Mouse (Mus musculus) CD4-positive, CD25-positive, alpha-beta regulatory T cell, adult 2 months (primary cell): ENCODE results near the gene Npcd.

ENCODE experiments used
- DNase-seq: peaks from one replicate; pipeline ENCODE4 v3.0.0-alpha.2; 2012; ENCODE audit warnings: low read depth, low spot score

Gene Npcd

GRCm38 (mm10) chr15:79803533-79804351 lies 30.3 kb downstream of the Npcd start:
- peak; percentile 53 for DNase-seq

DNA sequence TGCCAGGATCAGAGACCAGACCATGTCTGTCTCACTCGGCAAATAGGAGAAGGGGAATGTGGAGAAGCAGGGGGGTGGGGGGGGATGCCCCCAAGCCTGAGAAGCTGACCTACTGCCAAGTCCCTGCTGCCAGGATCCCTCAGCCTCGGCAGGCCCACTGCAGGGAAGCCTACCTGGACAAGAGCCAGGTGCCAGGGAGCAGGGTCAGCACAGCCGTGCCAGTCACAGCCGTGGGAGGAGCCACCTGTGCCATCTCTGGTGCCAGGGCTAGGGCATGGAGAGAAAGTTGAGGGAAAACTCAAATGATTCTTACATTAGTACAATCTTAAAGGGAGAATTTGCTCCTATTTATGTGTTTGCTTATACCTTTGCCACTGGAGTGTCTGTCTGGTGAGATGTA lies 31.7 kb downstream of the Npcd start:
- no peak for DNase-seq

DNA sequence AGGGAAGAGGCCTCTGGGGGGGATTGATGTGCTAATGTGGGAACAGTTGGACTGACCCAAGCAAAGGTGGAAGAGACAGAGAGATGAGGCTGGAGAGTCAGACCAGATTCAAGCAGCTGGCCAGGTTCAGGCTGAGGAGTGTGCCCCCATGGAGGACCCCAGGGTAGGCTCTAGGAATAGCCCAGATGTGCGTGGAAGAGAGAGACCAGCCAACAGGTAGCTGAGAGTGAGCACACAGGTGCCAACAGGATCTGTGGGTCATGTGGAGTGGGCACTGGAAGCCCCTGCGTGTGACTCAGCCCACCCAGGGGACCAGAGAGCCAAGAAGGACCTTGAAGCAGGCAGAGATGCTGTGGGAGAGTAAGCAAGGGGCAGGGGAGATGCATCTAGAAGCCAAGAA lies 32.4 kb downstream of the Npcd start:
- no peak for DNase-seq

GRCm38 (mm10) chr15:79800701-79801100 lies 33.3 kb downstream of the Npcd start:
- DNase-seq, result no peak

- DNase-seq, result no peak
Observed at GRCm38 (mm10) chr15:79798591-79798990, 35.4 kb downstream of the Npcd start.

GRCm38 (mm10) chr15:79797680-79798079 lies 36.4 kb downstream of the Npcd start:
- DNase-seq, result no peak

DNA sequence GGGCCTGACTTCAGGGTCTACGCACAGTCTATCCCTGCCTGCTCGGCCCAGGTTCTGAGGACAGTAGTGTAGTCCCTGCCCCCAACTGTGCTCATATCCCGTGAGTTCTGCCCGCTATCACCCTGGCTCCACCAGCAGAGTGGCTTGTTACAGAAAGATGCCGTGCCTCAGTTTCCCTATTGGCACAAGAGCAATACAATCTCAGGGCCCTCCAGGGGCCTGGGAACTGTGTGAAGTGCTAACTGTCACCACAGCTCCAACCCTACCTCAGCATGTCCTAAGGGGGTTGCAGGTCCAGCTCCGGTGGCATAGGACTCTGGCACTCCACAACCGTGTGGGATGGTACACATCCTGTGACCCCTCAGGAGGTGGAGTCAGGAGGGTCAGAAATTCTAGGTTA lies 36.9 kb downstream of the Npcd start:
- DNase-seq, result no peak

DNA sequence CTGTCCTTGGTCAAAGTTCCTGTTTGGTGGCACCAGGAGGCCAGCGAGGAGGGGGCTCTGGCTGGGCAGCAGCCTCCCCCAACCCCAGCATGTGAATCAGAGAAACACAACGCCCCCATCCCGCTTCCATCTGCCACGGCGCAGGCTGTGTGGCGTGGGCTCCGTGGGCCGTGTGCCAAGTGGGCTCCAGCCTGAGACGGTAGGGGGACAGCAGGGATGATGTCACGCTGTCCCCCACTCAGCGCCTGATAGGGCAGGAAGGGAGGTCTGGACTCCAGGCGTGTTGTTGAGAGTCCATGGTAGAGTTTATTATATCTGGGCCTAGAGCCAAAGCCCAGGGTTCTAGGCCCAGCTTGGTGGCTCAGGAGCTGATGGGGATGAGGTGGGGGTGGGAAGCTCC lies 37.8 kb downstream of the Npcd start:
- no peak for DNase-seq

DNA sequence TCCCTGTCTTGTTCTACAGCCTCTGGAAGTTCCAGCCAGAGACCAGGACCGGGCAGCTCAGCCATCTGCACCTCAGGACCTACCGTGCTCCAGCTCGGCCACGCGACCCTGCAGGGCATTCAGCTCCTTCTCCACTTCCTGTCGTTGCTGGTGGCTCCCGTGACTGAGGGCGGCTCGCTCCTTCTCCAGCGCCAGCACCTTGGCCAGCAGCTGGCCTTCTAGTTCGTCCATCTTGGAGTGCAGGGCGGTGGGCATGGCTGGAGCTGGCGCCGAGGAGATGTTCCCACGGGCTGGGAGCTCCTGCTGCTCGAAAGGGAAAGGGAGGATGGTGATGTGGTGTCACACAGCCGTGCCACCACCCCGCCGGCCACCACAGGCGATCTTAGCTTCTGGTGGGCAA lies 39.9 kb downstream of the Npcd start:
- no peak for DNase-seq

DNA sequence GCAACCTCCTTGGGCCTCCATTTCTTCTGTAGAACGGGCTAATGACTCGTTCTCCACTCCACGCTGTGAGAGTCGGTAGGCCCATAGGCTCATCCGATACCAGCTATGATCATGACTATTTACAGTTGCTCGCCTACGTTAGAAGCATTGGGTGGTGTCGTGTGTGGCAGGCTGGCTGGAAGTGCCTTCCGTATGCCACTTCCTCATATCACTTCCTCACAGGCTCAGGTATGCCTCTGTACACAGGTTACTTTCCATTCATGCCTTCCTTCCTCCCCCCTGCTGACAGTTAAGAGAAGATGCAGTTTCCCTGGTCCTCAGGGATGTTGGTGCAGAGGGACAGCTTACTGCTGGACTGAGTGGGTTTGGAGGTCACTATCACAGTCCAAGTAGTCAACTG lies 41.0 kb downstream of the Npcd start:
- no peak for DNase-seq

GRCm38 (mm10) chr15:79792455-79792854 lies 41.6 kb downstream of the Npcd start:
- DNase-seq, result no peak

GRCm38 (mm10) chr15:79791502-79791901 lies 42.5 kb downstream of the Npcd start:
- DNase-seq, result peak; percentile 75

- no peak for DNase-seq
Observed at GRCm38 (mm10) chr15:79790905-79791304, 43.1 kb downstream of the Npcd start.

DNA sequence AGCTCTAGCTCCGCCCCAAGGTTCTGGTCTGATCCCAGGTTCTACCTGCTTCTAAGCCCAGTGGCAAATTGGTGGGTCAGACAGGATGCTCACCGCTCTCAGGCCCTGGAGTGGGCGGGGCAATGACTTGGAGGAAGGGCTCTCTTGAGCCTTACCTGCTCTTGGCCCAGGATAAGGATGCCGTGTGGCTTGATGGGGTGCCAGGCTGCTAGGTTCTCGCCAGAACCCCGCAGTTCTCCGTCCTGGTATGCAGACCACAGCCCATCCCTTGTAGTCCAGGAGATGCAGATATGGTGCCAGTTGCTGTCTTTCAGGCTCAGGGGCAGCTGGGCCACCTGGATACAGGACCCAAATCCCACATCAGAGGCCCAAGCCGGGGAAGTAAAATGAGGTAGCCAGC lies 43.9 kb downstream of the Npcd start:
- DNase-seq, result no peak

DNA sequence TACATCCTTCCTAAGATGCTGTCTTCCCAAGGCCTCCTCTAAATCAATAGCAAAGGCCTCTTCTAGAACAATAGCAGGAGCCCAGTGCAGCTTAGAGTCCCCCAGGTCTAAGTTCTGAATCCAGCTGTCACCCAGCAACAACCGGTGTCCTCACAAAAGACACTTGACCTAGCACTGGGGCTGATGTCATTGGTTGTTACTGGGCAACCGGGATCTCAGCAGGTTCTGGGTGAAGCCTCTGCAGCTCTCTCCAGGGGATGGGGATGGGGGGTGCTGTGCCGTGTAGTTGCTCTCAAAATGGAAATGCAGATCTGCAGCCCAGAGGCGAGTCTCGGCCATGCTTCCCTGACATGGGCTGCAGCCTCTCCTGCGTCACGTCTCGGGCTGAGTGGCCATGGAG lies 46.2 kb downstream of the Npcd start:
- no peak for DNase-seq

DNA sequence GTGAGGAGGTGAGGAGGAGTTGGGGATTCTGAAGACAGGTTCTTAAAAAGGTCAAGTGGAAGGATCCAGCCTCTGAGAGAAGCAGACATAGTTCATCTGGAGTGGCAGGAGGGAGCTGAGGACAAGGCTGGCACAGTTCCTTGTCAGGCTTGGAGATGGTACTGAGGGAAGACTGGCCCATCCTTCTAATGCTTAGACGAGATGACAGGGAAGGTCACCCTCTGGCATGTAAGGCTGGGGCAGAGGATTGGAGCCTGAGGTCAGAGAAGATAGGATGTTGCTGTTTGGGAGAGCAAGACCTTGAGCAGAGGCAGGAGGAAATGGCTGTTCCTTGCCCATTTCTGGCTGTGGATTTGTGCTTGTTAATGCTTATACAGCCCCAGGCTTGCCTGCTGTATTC lies 49.0 kb downstream of the Npcd start:
- no peak for DNase-seq

DNA sequence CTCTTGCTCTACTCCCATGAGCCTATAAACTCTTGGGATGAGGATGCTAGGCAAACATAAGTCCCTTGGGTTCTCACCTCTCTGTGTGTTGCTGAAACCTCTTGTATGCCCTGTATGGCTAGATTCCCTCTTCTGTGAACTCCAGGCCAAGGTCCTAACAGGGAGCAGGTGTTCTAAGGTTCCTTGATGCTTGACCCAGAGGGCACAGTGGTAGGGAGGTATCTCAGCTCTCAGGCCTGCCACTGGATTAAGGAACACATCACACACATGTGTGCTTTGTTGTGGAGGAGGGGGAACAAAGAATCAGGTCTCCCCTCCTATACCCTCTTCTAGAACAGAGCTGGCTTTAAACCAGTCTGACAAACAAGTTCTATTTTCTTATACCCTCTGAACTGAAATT lies 56.3 kb downstream of the Npcd start, which contains the start of gene Dnal4:
Dnal4 (minus strand) TSS at position 101 of the 400 bp plus-strand sequence.
- DNase-seq, result no peak

GRCm38 (mm10) chr15:79775662-79776061 lies 58.4 kb downstream of the Npcd start:
- DNase-seq, result no peak

DNA sequence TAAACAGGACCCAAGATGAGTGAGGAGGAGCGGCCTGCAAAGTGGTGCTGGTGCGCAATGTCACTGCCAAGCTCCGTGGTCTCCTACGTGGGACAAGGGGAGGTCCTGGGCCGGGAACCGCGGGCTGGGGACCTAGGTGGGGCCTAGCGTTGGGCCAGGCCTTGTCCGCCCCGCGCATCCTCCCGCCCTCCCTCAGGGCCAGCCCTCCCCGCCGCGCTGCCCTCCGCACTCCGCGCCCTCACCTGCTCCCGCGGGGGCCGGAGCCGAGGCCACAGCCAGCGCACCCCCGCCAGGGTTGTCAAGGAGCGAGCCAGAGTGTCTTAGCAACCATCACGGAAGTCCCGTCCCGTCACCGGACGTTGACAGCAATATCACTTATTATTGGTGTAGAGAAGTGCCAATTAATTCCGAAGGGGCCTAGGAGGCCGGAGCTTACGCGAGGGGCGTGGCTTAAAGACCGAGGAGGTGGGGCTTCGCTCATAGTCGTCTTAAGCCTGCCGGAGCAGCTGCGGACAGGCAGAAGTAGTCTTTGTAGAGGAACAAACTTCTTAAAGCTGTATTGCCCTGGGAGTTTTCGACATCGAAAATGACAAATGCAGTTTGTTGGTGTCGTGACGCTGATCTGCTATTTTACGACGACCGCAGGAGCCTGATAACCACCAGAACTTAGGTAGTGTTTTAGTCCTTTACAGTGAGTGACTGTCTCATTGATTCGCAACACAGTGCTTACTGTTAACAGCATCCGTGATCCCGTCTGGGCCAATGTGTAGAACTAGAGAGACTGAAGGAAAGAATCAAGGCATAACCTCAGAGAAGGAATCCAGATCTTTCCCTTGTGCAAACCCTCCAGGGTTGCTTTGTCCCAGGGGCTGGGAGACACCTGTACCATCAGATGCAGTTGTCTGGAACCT lies 59.7 kb downstream of the Npcd start:
- DNase-seq, result peak; percentile 99

GRCm38 (mm10) chr15:79770629-79771240 lies 63.3 kb downstream of the Npcd start:
- no peak for DNase-seq

- no peak for DNase-seq
Observed at GRCm38 (mm10) chr15:79768302-79768701, 65.7 kb downstream of the Npcd start.

DNA sequence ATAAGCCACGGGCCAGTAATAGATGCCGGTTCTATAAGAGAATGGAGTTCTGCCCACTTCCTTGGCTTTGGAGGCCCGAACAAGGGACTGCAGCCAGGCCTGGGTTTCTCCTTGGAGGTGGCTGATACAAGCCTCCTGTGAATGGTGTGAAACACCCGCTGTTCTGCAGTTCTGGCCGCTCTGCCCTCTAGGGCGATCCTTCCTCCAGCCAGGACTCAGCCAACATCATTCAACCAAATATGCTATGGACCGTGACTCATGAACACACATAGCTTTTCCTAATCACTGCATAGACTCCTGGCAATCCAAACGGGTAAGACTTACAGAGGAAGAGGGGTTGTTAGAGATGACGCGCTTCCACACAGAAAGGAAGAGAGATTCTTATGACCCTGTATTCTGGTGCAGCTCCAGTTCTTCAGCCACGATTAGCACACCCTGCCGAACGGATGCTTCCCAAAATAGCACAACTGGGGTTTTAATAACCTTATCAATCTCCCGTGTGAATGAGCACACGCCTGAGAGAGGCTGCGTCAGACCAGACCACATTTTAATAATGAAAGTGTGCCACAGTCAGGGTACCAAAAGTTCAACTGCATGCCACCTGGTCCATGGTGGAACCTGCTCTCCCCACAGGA lies 66.6 kb downstream of the Npcd start:
- DNase-seq, result no peak
